Mouse (Mus musculus): ENCODE data around the gene Dennd1c.

GRCm38 (mm10) chr17:57070699-57071098 is 7.6 kb downstream of the Dennd1c start:
- TF ChIP-seq TAL1 (IDR thresholded peaks at IDR 0.05; ENCODE audit: low read length) (no peak), GATA1 (IDR thresholded peaks at IDR 0.05; ENCODE audit: low read length) (no peak)
